Mouse (Mus musculus): Measurements from ENCODE around the gene Acer2. TPM values are rescaled to one million over a fixed set of nuclear protein-coding genes. Genes with fewer than 3 reads are reported as not detected.

Acer2 gene
- polyA plus RNA-seq, 1 experiment from 2014 or later = 36.0 TPM

GRCm38 (mm10) chr4:86953519-86953918, 79.3 kb downstream of the Acer2 start:
- no peaks in the 10 kb centered on the region; the same call in 1 of the 2 replicates for H3K27me3 ChIP-seq (replicated peaks)
- H3K4me3 ChIP-seq = no peak overlapping the region
- 40% methylated on average over 5 of the region's 5 CpGs for WGBS
- H3K36me3 ChIP-seq = no peaks in the 10 kb centered on the region
- peaks cover 24% of the 10 kb centered on the region for H3K4me1 ChIP-seq (replicated peaks)
- no peak for ATAC-seq (ENCODE audit: insufficient number of reproducible peaks, low FRiP score)
- H3K27ac ChIP-seq (ENCODE audit: poor library complexity, severe bottlenecking) = no peak overlapping the region
- no peak overlapping the region for H3K4me2 ChIP-seq
- no peak overlapping the region for H3K9ac ChIP-seq
- no peaks in the 10 kb centered on the region for H3K9me3 ChIP-seq (replicated peaks)

DNA sequence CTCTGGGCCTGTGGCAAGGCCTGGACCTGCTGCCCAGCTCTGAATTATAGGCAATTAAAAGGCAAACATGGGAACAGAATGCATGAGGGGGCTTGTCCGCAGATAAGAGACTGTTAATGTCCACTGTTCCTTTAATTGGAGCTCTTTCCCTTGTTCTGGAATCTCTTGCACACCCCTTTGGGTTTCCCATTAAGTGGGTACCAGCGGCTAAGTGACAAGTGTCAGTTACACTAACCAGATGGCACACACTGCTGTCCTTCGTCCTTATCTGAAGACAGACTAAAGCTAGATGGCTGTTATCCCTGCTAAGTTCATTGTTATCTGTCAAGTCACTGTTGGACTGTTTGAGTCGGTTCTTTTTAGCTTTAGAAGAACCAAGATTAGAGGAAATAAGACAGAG, 81.3 kb downstream of the Acer2 start:
- Histone ChIP-seq H3K27ac (ENCODE audit: poor library complexity, severe bottlenecking) (no peak overlapping the region), H3K27me3 (replicated peaks) (no peaks in the 10 kb centered on the region; the same call in 1 of the 2 replicates), H3K9me3 (replicated peaks) (no peaks in the 10 kb centered on the region), H3K4me3 (no peak overlapping the region), H3K4me2 (no peak overlapping the region), H3K4me1 (replicated peaks) (peaks cover 24% of the 10 kb centered on the region), H3K36me3 (no peaks in the 10 kb centered on the region), H3K9ac (no peak overlapping the region)
- ATAC-seq (ENCODE audit: insufficient number of reproducible peaks, low FRiP score) = 0 out of 2 replicates have a peak, but pooled peaks have one; percentile 39
- WGBS = 14% methylated on average over 4 of the region's 4 CpGs

DNA sequence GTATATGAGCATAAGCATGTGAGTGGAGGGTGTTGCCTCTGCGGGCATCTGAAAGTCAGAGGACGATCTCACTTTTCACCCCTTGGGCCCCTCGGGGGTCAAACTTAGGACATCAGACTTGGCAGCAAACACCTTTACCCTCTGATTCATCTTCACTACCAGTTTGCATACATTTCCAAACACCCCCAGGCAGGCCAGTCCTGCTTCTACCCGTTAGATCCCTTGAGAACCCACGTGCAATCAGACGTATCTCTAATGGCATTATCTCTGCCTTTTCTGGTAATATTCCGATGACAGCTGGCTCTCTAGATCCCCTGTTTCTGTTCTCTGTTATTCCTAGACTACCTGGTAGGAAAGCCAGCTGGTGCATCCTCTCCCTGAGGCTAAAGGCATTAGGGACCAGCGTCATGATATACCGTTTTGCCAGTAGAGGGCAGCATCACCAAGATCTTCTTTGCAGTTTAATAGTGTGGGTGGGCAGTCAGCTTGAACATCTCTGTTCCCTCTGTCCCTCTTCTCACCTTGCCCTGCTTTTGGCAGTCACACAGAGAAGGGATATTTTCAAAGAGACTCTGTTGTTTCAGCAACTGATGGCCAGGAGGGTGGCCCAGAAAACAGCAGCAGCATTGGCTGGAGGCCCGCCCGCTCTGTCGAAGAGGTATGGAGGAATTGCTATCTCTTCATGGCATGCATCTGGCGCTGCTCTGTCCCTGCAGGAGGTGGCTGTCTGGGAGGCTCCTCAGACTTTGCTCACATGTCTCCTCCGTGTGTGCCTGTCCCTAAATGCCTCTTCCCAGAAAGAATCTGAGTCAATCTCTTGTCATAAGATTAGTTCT, 83.6 kb downstream of the Acer2 start:
- peaks cover 24% of the 10 kb centered on the region for H3K4me1 ChIP-seq (replicated peaks)
- no peak overlapping the region for H3K27ac ChIP-seq (ENCODE audit: poor library complexity, severe bottlenecking)
- ATAC-seq (ENCODE audit: insufficient number of reproducible peaks, low FRiP score) = peak; percentile 45; the same call in 1 of the 2 replicates
- no peak overlapping the region for H3K9ac ChIP-seq
- peak overlapping the region; percentile 57 for H3K4me2 ChIP-seq
- H3K27me3 ChIP-seq (replicated peaks) = no peaks in the 10 kb centered on the region; the same call in 1 of the 2 replicates
- WGBS = 33% methylated on average over 14 of the region's 14 CpGs
- H3K36me3 ChIP-seq = no peaks in the 10 kb centered on the region
- H3K4me3 ChIP-seq = no peak overlapping the region
- H3K9me3 ChIP-seq (replicated peaks) = no peaks in the 10 kb centered on the region

GRCm38 (mm10) chr4:86977272-86977671, 103.1 kb downstream of the Acer2 start:
- Histone ChIP-seq H3K4me2 (no peak overlapping the region), H3K27me3 (replicated peaks) (no peaks in the 10 kb centered on the region), H3K4me3 (no peak overlapping the region), H3K4me1 (replicated peaks) (no peaks in the 10 kb centered on the region), H3K27ac (ENCODE audit: poor library complexity, severe bottlenecking) (no peak overlapping the region), H3K36me3 (no peaks in the 10 kb centered on the region), H3K9me3 (replicated peaks) (peaks cover 5% of the 10 kb centered on the region; the same call in 1 of the 2 replicates), H3K9ac (no peak overlapping the region)
- 77% methylated on average over 5 of the region's 5 CpGs for WGBS
- no peak for ATAC-seq (ENCODE audit: insufficient number of reproducible peaks, low FRiP score)

Other genes starting within 250 kb of the Acer2 start
- gene Plin2, start 204.3 kb upstream of the Acer2 start, polyA plus RNA-seq (2016; fragmentation: Nextera tagmentation; extraction: Ambion mirVana) = 54.1 and 59.3 TPM in 2 replicates
- gene Dennd4c, start 125.8 kb upstream of the Acer2 start, polyA plus RNA-seq (2016; fragmentation: Nextera tagmentation; extraction: Ambion mirVana) = 7.7 and 8.8 TPM in 2 replicates
- 458 and 459 TPM in 2 replicates for gene Rps6, start 17.0 kb upstream of the Acer2 start, polyA plus RNA-seq (2016; fragmentation: Nextera tagmentation; extraction: Ambion mirVana)

Data from heart, embryonic 12.5 days (tissue).